In the genomic region with DNA sequence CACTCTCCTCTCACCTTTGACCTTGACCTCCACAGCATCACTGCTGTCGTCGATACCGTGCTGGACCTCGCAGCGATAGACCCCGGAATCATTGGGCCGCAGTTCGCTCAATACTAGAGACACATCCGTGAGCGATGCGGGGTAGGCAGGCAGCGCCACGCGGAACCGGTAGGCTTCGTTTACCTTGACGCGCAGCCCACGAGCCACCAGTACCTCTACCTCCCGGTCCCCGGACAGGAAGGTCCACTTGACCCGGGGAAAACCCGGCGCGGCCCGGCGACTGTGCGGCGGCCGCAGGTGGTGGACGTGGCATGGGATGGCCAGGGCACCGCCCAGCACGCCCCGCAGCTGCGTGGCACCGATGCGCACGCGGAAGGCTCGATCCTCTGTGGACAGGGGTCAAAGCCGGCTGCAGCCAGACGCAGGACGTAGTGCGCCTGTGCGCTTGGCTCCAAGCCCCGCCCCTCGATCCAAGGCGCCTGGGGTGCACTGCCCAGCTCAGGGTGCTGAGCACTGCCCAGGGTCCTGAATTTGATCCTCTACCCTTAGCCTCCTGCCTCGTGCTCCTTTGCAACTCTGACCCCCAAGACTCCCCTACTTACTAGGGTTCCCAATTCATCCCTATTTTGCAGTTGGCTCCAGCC, we compare ENCODE assay signal across 9 mouse cellular contexts. TPM values are rescaled to one million over a fixed set of nuclear protein-coding genes. Genes with fewer than 3 reads are reported as not detected.
DNase-seq lines count a peak whose midpoint lies in the region; ATAC-seq and TF ChIP-seq lines count a peak whose summit lies in the region.
"Had no signal": no experiment of that assay in that cellular context is flagged by ENCODE, and none has a peak within 500 bp of the region (broad histone marks: within the 10 kb centered on the region; RNA-seq: fewer than 3 reads in every experiment).

No protein-coding gene starts in this region.

- DNase-seq in heart, adult 11 months: peak; percentile 92
- DNase-seq in heart, postnatal 36 days: no peak
- peak; percentile 63 to 79 for DNase-seq in adrenal gland, postnatal 36 days
- DNase-seq in hindbrain, embryonic 10.5 days (ENCODE audit: low spot score): peak; percentile 55
- no peak for DNase-seq in right cerebral cortex, adult 2 months (ENCODE audit: low spot score in 2 of 2)

- no peaks in the 10 kb centered on the region for H3K9me3 ChIP-seq in hindbrain, embryonic 10.5 days
- no peaks in the 10 kb centered on the region for H3K9me3 ChIP-seq in liver, embryonic 12.5 days (replicated peaks)

- H3K9ac ChIP-seq in liver, embryonic 12.5 days: no peak overlapping the region

- no peak for ATAC-seq in liver, embryonic 12.5 days
- no peak for ATAC-seq in activated CD4-positive, CD25-positive, alpha-beta regulatory T cell, adult 4 months

- no peaks in the 10 kb centered on the region for H3K36me3 ChIP-seq in hindbrain, embryonic 10.5 days
- no peaks in the 10 kb centered on the region for H3K36me3 ChIP-seq in liver, embryonic 12.5 days

- intact Hi-C loops in heart, postnatal 36 days (cut with DNase I): no loop called here

- no peak for TF ChIP-seq POLR2A in olfactory bulb, adult 2 months (IDR thresholded peaks at IDR 0.05; ENCODE audit: insufficient read depth, low read depth, low read length)

- WGBS in hindbrain, embryonic 10.5 days: under 1% methylated on average over 49 of the region's 49 CpGs
- 1% methylated on average over 49 of the region's 49 CpGs for WGBS in liver, embryonic 12.5 days (ENCODE audit: insufficient replicate concordance)
- 9% methylated on average over 49 of the region's 49 CpGs for WGBS in olfactory bulb, adult 2 months

- peaks cover 77% of the 10 kb centered on the region for H3K4me1 ChIP-seq in hindbrain, embryonic 10.5 days (replicated peaks)
- H3K4me1 ChIP-seq in liver, embryonic 12.5 days: peaks cover 16% of the 10 kb centered on the region
- peaks cover 45% of the 10 kb centered on the region for H3K4me1 ChIP-seq in olfactory bulb, adult 2 months (ENCODE audit: control insufficient read depth, insufficient read depth, low read length)

- H3K4me3 ChIP-seq in hindbrain, embryonic 10.5 days: peak overlapping the region; percentile 57
- H3K4me3 ChIP-seq in liver, embryonic 12.5 days: peak overlapping the region; percentile 33
- H3K4me3 ChIP-seq in olfactory bulb, adult 2 months (ENCODE audit: insufficient read depth, low read depth, low read length): peak overlapping the region; percentile 50

- H3K4me2 ChIP-seq in liver, embryonic 12.5 days: peak overlapping the region; percentile 58

- H3K27me3 ChIP-seq in hindbrain, embryonic 10.5 days (ENCODE audit: insufficient read depth, poor library complexity, severe bottlenecking): peaks cover 100% of the 10 kb centered on the region
- H3K27me3 ChIP-seq in liver, embryonic 12.5 days (replicated peaks): peaks cover 100% of the 10 kb centered on the region

- H3K27ac ChIP-seq in hindbrain, embryonic 10.5 days: peak overlapping the region; percentile 50; the same call in 1 of the 2 replicates
- no peak overlapping the region for H3K27ac ChIP-seq in liver, embryonic 12.5 days
- no peak overlapping the region for H3K27ac ChIP-seq in olfactory bulb, adult 2 months (ENCODE audit: insufficient read depth, low read depth, low read length)

- no peak for TF ChIP-seq CTCF in olfactory bulb, adult 2 months (IDR thresholded peaks at IDR 0.05; ENCODE audit: insufficient read depth, low read depth, low read length)

RNA-seq across cellular contexts. Expression of gene Bcan, which starts 2.9 kb away (rescaled TPM):
- under 1 TPM in 1 of 2 experiments, not detected in 1; 0.19 TPM for total RNA-seq in heart, postnatal 36 days (2021)
- 10 to 100 TPM; 45.9 to 47.8 TPM for total RNA-seq in adrenal gland, postnatal 36 days (2021)
- 0.91 and 0.95 TPM in 2 replicates for polyA plus RNA-seq in hindbrain, embryonic 10.5 days (2016; fragmentation: Nextera tagmentation; extraction: Ambion mirVana)
- not detected in 2 replicates for polyA plus RNA-seq in liver, embryonic 12.5 days (2016; fragmentation: Nextera tagmentation; extraction: Ambion mirVana)
- not detected in 2 replicates for polyA plus RNA-seq in olfactory bulb, adult 2 months (2012; ENCODE audit: insufficient read depth, insufficient read length, low replicate concordance, missing spikeins)
- polyA plus RNA-seq in activated CD4-positive, CD25-positive, alpha-beta regulatory T cell, adult 4 months (2017; shearing (Covaris generic)): not detected
- total RNA-seq: MEL had no signal

RNA-seq across cellular contexts. Expression of gene Nes, which starts 26.2 kb away (rescaled TPM):
- 10 to 100 TPM; 18.7 to 22.7 TPM for total RNA-seq in heart, postnatal 36 days (2021)
- total RNA-seq in adrenal gland, postnatal 36 days (2021): 10 to 100 TPM in 1 of 2 experiments, 1 to 10 TPM in 1; 8.8 to 13.3 TPM
- polyA plus RNA-seq in hindbrain, embryonic 10.5 days (2016; fragmentation: Nextera tagmentation; extraction: Ambion mirVana): 109 and 143 TPM in 2 replicates
- 7.2 and 7.3 TPM in 2 replicates for polyA plus RNA-seq in liver, embryonic 12.5 days (2016; fragmentation: Nextera tagmentation; extraction: Ambion mirVana)
- not detected in 2 replicates for polyA plus RNA-seq in olfactory bulb, adult 2 months (2012; ENCODE audit: insufficient read depth, insufficient read length, low replicate concordance, missing spikeins)
- not detected for polyA plus RNA-seq in activated CD4-positive, CD25-positive, alpha-beta regulatory T cell, adult 4 months (2017; shearing (Covaris generic))
- total RNA-seq: MEL had no signal

RNA-seq across cellular contexts. Expression of gene Hapln2, which starts 30.3 kb away (rescaled TPM):
- total RNA-seq in heart, postnatal 36 days (2021): not detected
- not detected for total RNA-seq in adrenal gland, postnatal 36 days (2021)
- 0.11 and 0.14 TPM in 2 replicates for polyA plus RNA-seq in hindbrain, embryonic 10.5 days (2016; fragmentation: Nextera tagmentation; extraction: Ambion mirVana)
- not detected in 2 replicates for polyA plus RNA-seq in liver, embryonic 12.5 days (2016; fragmentation: Nextera tagmentation; extraction: Ambion mirVana)
- polyA plus RNA-seq in olfactory bulb, adult 2 months (2012; ENCODE audit: insufficient read depth, insufficient read length, low replicate concordance, missing spikeins): not detected in 2 replicates
- not detected for polyA plus RNA-seq in activated CD4-positive, CD25-positive, alpha-beta regulatory T cell, adult 4 months (2017; shearing (Covaris generic))
- total RNA-seq: MEL had no signal

RNA-seq across cellular contexts. Expression of gene Gpatch4, which starts 45.8 kb away (rescaled TPM):
- total RNA-seq in heart, postnatal 36 days (2021): 10 to 100 TPM in 1 of 2 experiments, 1 to 10 TPM in 1; 8.2 to 10.3 TPM
- total RNA-seq in adrenal gland, postnatal 36 days (2021): 10 to 100 TPM; 12.9 to 20.4 TPM
- 34.2 and 49.2 TPM in 2 replicates for polyA plus RNA-seq in hindbrain, embryonic 10.5 days (2016; fragmentation: Nextera tagmentation; extraction: Ambion mirVana)
- 41.4 and 44.0 TPM in 2 replicates for polyA plus RNA-seq in liver, embryonic 12.5 days (2016; fragmentation: Nextera tagmentation; extraction: Ambion mirVana)
- polyA plus RNA-seq in olfactory bulb, adult 2 months (2012; ENCODE audit: insufficient read depth, insufficient read length, low replicate concordance, missing spikeins): not detected in 2 replicates
- polyA plus RNA-seq in activated CD4-positive, CD25-positive, alpha-beta regulatory T cell, adult 4 months (2017; shearing (Covaris generic)): 10 to 100 TPM; 25.3 to 33.4 TPM

RNA-seq across cellular contexts. Expression of gene Crabp2, which starts 48.6 kb away (rescaled TPM):
- not detected for total RNA-seq in heart, postnatal 36 days (2021)
- under 1 TPM in 1 of 2 experiments, not detected in 1; 0.33 TPM for total RNA-seq in adrenal gland, postnatal 36 days (2021)
- polyA plus RNA-seq in hindbrain, embryonic 10.5 days (2016; fragmentation: Nextera tagmentation; extraction: Ambion mirVana): 956 and 1,072 TPM in 2 replicates
- polyA plus RNA-seq in liver, embryonic 12.5 days (2016; fragmentation: Nextera tagmentation; extraction: Ambion mirVana): 3.9 and 6.5 TPM in 2 replicates
- polyA plus RNA-seq in olfactory bulb, adult 2 months (2012; ENCODE audit: insufficient read depth, insufficient read length, low replicate concordance, missing spikeins): not detected in 2 replicates
- polyA plus RNA-seq in activated CD4-positive, CD25-positive, alpha-beta regulatory T cell, adult 4 months (2017; shearing (Covaris generic)): not detected

Comparison
In these comparisons a context has a peak if more than half of its experiments do, and no peak if none do; other contexts are left out.
1. DNase-seq: peak in heart, adult 11 months (single experiment), adrenal gland, postnatal 36 days (2 of 2) and hindbrain, embryonic 10.5 days (single experiment); none in heart, postnatal 36 days (0 of 2) and right cerebral cortex, adult 2 months (0 of 2).
2. RNA of gene Nes, which starts 26.2 kb away (polyA plus RNA-seq): 109 to 143 TPM in hindbrain, embryonic 10.5 days; 7.2 to 7.3 TPM in liver, embryonic 12.5 days, not detected in olfactory bulb, adult 2 months and not detected in activated CD4-positive, CD25-positive, alpha-beta regulatory T cell, adult 4 months; every median in the first group is over 10 times any median in the second.
3. Peak in every context shown above with its lines, with median percentiles within 50 percentile points of each other: H3K4me3 ChIP-seq.